Comparison of ENCODE assay signal across 17 mouse cellular contexts in genomic region chrX:99517787-99518505, GRCm38 (mm10). TPM values are rescaled to one million over a fixed set of nuclear protein-coding genes. Genes with fewer than 3 reads are reported as not detected.
DNase-seq lines count a peak whose midpoint lies in the region; TF ChIP-seq lines count a peak whose summit lies in the region.
"Had no signal": no experiment of that assay in that cellular context is flagged by ENCODE, and none has a peak within 500 bp of the region (broad histone marks: within the 10 kb centered on the region; RNA-seq: fewer than 3 reads in every experiment).

No protein-coding gene starts in this region.

- H3K27me3 ChIP-seq in small intestine, adult 2 months (ENCODE audit: control insufficient read depth, insufficient read depth, low read length), result no peaks in the 10 kb centered on the region

- intact Hi-C loops in heart, postnatal 14 days (cut with DNase I), result no loop called here
- intact Hi-C loops in gastrocnemius, adult 2 months (cut with DNase I), result loop anchor here (5.0 kb wide), 1 partner anchor 46 kb away; the partner anchor contains the start of gene Pja1
- intact Hi-C loops in left cerebral cortex, postnatal 14 days (cut with DNase I), result no loop called here

- H3K4me1 ChIP-seq in small intestine, adult 2 months (ENCODE audit: control insufficient read depth, insufficient read depth, insufficient read length, low read length), result peaks cover 22% of the 10 kb centered on the region
- H3K4me1 ChIP-seq: lung, embryonic 15.5 days had no signal

- no peak overlapping the region for H3K27ac ChIP-seq in gastrocnemius, adult 2 months
- peak overlapping the region; percentile 53 for H3K27ac ChIP-seq in small intestine, adult 2 months (ENCODE audit: insufficient read depth, low read depth, low read length)
- H3K27ac ChIP-seq: lung, embryonic 15.5 days had no signal

- 67% methylated on average over 5 of the region's 5 CpGs for WGBS in small intestine, adult 2 months

- no peak overlapping the region for H3K4me3 ChIP-seq in gastrocnemius, adult 2 months
- H3K4me3 ChIP-seq in small intestine, adult 2 months (ENCODE audit: low read depth, low read length), result no peak overlapping the region
- H3K4me3 ChIP-seq: hindbrain, embryonic 10.5 days; lung, embryonic 15.5 days; megakaryocyte, embryonic 14.5 days had no signal

- DNase-seq in heart, postnatal 4 days, result peak; percentile 38
- DNase-seq in heart, postnatal 14 days, result no peak
- peak; percentile 12 for DNase-seq in lung, postnatal 36 days
- no peak for DNase-seq in lung, adult 18-20 months
- peak; percentile 51 for DNase-seq in gastrocnemius, adult 2 months
- DNase-seq in spleen, postnatal 14 days (ENCODE audit: low spot score in 2 of 2), result no peak
- no peak for DNase-seq in left cerebral cortex, postnatal 14 days (ENCODE audit: low spot score in 2 of 2)
- DNase-seq: adrenal gland, postnatal 10 days; cerebellum, adult 2 months; layer of hippocampus, postnatal 36 days; liver; right cerebral cortex, adult 18-20 months had no signal

- TF ChIP-seq POLR2A in small intestine, adult 2 months (IDR thresholded peaks at IDR 0.05; ENCODE audit: low read depth, low read length), result no peak

- no peak for TF ChIP-seq CTCF in gastrocnemius, adult 2 months (IDR thresholded peaks at IDR 0.05)
- TF ChIP-seq CTCF in small intestine, adult 2 months (IDR thresholded peaks at IDR 0.05; ENCODE audit: extremely low read depth, insufficient read length, insufficient replicate concordance, low read depth, low read length), result no peak

- no peaks in the 10 kb centered on the region for H3K36me3 ChIP-seq in small intestine, adult 2 months (ENCODE audit: control insufficient read depth, insufficient read depth, low read length)
- H3K36me3 ChIP-seq: G1E; hindbrain, embryonic 10.5 days; lung, embryonic 15.5 days had no signal

RNA-seq across cellular contexts. Expression of gene Pja1, which starts 46.9 kb away (rescaled TPM):
- total RNA-seq in heart, postnatal 4 days (2021), result 10 to 100 TPM; 37.7 to 40.0 TPM
- total RNA-seq in heart, postnatal 14 days (2021), result 10 to 100 TPM; 26.8 to 29.9 TPM
- total RNA-seq in gastrocnemius, adult 2 months (2021), result 10 to 100 TPM; 12.9 to 16.7 TPM
- 28.2 and 60.0 TPM in 2 replicates for polyA plus RNA-seq in small intestine, adult 2 months (2012; rRNA removed)
- 100 to 1,000 TPM; 181 to 200 TPM for total RNA-seq in left cerebral cortex, postnatal 14 days (2021)

Comparison
In these comparisons a context has a peak if more than half of its experiments do, and no peak if none do; other contexts are left out.
1. DNase-seq: peak in heart, postnatal 4 days (single experiment), lung, postnatal 36 days (single experiment) and gastrocnemius, adult 2 months (single experiment); none in heart, postnatal 14 days (0 of 2), lung, adult 18-20 months (0 of 2), spleen, postnatal 14 days (0 of 2) and left cerebral cortex, postnatal 14 days (0 of 2).
2. RNA of gene Pja1, which starts 46.9 kb away (total RNA-seq): 181 to 200 TPM in left cerebral cortex, postnatal 14 days; 37.7 to 40.0 TPM in heart, postnatal 4 days, 26.8 to 29.9 TPM in heart, postnatal 14 days and 12.9 to 16.7 TPM in gastrocnemius, adult 2 months; every median in the first group is over 4 times any median in the second.